In genomic region chr19:9071456-9072156, GRCm38 (mm10) we compare ENCODE assay signal across 8 mouse cellular contexts. TPM values are rescaled to one million over a fixed set of nuclear protein-coding genes. Genes with fewer than 3 reads are reported as not detected.
DNase-seq lines count a peak whose midpoint lies in the region; ATAC-seq and TF ChIP-seq lines count a peak whose summit lies in the region.

No protein-coding gene starts in this region.

- DNase-seq in limb, embryonic 11.5 days (ENCODE audit: low spot score) = no peak
- DNase-seq in limb, embryonic 10.5 days (ENCODE audit: low spot score) = no peak
- peak; percentile 8 for DNase-seq in cerebellum, adult 9-11 months
- DNase-seq in kidney, adult 8-10 months = peak; percentile 56
- DNase-seq in lung, adult 2 months = peak; percentile 65
- DNase-seq in right cerebral cortex, adult 2 months (ENCODE audit: low spot score in 2 of 2) = peak; percentile 22 to 23

- H3K27ac ChIP-seq in limb, embryonic 11.5 days (replicated peaks; ENCODE audit: low read depth, low read length) = 0 out of 2 replicates have a peak overlapping the region, but pooled peaks have one; percentile 14
- no peak overlapping the region; the same call in 1 of the 2 replicates for H3K27ac ChIP-seq in limb, embryonic 10.5 days
- H3K27ac ChIP-seq in heart, embryonic 11.5 days (ENCODE audit: low read depth, low read length) = peak overlapping the region; percentile 84

- H3K4me3 ChIP-seq in limb, embryonic 11.5 days (ENCODE audit: low read depth, low read length) = no peak overlapping the region
- H3K4me3 ChIP-seq in limb, embryonic 10.5 days = no peak overlapping the region
- H3K4me3 ChIP-seq in heart, embryonic 11.5 days (ENCODE audit: low read depth, low read length) = no peak overlapping the region
- no peak overlapping the region for H3K4me3 ChIP-seq in lung, adult 2 months (replicated peaks; ENCODE audit: extremely low read depth, low read depth, low read length)

- no peak overlapping the region for H3K9ac ChIP-seq in limb, embryonic 11.5 days (ENCODE audit: low read length)
- H3K9ac ChIP-seq in heart, embryonic 11.5 days (ENCODE audit: low read depth, low read length) = 0 out of 2 replicates have a peak overlapping the region, but pooled peaks have one; percentile 22

- TF ChIP-seq POLR2A in lung, adult 2 months (IDR thresholded peaks at IDR 0.05; ENCODE audit: borderline replicate concordance, extremely low read depth, low read depth, low read length) = 0 out of 2 replicates have a peak, but pooled peaks have one; percentile 15

- ATAC-seq in limb, embryonic 11.5 days (ENCODE audit: insufficient number of reproducible peaks, low FRiP score, low TSS enrichment, low read depth) = no peak
- peak; percentile 47; the same call in 1 of the 2 replicates for ATAC-seq in heart, embryonic 11.5 days (replicated peaks; ENCODE audit: insufficient number of reproducible peaks, low FRiP score, low TSS enrichment)
- no peak for ATAC-seq in CD4-positive, CD25-positive, alpha-beta regulatory T cell, adult 4 months

- H3K4me1 ChIP-seq in limb, embryonic 11.5 days (ENCODE audit: control insufficient read depth, insufficient read depth, low read length) = no peaks in the 10 kb centered on the region
- H3K4me1 ChIP-seq in limb, embryonic 10.5 days = peaks cover 6% of the 10 kb centered on the region; the same call in 1 of the 2 replicates
- H3K4me1 ChIP-seq in heart, embryonic 11.5 days (ENCODE audit: control insufficient read depth, insufficient read depth, low read length) = peaks cover 28% of the 10 kb centered on the region
- peaks cover 33% of the 10 kb centered on the region for H3K4me1 ChIP-seq in lung, adult 2 months (ENCODE audit: control insufficient read depth, insufficient read depth, low read length)

- no peak overlapping the region for H3K4me2 ChIP-seq in limb, embryonic 11.5 days (ENCODE audit: low read depth, severe bottlenecking)
- peak overlapping the region; percentile 8; the same call in 1 of the 2 replicates for H3K4me2 ChIP-seq in heart, embryonic 11.5 days

- H3K9me3 ChIP-seq in limb, embryonic 11.5 days (ENCODE audit: control insufficient read depth, low read length) = no peaks in the 10 kb centered on the region
- H3K9me3 ChIP-seq in limb, embryonic 10.5 days (replicated peaks) = no peaks in the 10 kb centered on the region
- no peaks in the 10 kb centered on the region for H3K9me3 ChIP-seq in heart, embryonic 11.5 days (replicated peaks; ENCODE audit: control insufficient read depth, low read length)

- no peaks in the 10 kb centered on the region for H3K36me3 ChIP-seq in limb, embryonic 11.5 days (ENCODE audit: control insufficient read depth, insufficient read depth, low read length)
- no peaks in the 10 kb centered on the region for H3K36me3 ChIP-seq in limb, embryonic 10.5 days
- no peaks in the 10 kb centered on the region for H3K36me3 ChIP-seq in heart, embryonic 11.5 days (ENCODE audit: control insufficient read depth, insufficient read depth, low read length)

- no peak for TF ChIP-seq CTCF in lung, adult 2 months (IDR thresholded peaks at IDR 0.05; ENCODE audit: insufficient read depth, low read length)

- 80% methylated on average over 7 of the region's 7 CpGs for WGBS in limb, embryonic 11.5 days
- 84% methylated on average over 7 of the region's 7 CpGs for WGBS in limb, embryonic 10.5 days
- 48% methylated on average over 7 of the region's 7 CpGs for WGBS in heart, embryonic 11.5 days (ENCODE audit: insufficient replicate concordance)
- 13% methylated on average over 7 of the region's 7 CpGs for WGBS in lung, adult 2 months

- H3K27me3 ChIP-seq in limb, embryonic 11.5 days (ENCODE audit: control insufficient read depth, insufficient read depth, low read length) = no peaks in the 10 kb centered on the region
- H3K27me3 ChIP-seq in limb, embryonic 10.5 days (ENCODE audit: low read depth, poor library complexity, severe bottlenecking) = no peaks in the 10 kb centered on the region
- H3K27me3 ChIP-seq in heart, embryonic 11.5 days (ENCODE audit: control insufficient read depth, insufficient read depth, low read length) = no peaks in the 10 kb centered on the region

RNA-seq across cellular contexts. Expression of gene Scgb1a1, which starts 16.2 kb away (rescaled TPM):
- polyA plus RNA-seq in limb, embryonic 11.5 days (2014; fragmentation: Nextera tagmentation; extraction: Ambion mirVana) = not detected in 2 replicates
- polyA plus RNA-seq in limb, embryonic 10.5 days (2016; fragmentation: Nextera tagmentation; extraction: Ambion mirVana) = not detected in 2 replicates
- not detected in 2 replicates for polyA plus RNA-seq in heart, embryonic 11.5 days (2014; fragmentation: Nextera tagmentation; extraction: Ambion mirVana)
- 138,577 and 142,361 TPM in 2 replicates for polyA plus RNA-seq in lung, adult 2 months (2012; rRNA removed)
- polyA plus RNA-seq in CD4-positive, CD25-positive, alpha-beta regulatory T cell, adult 4 months (2017; shearing (Covaris generic)) = not detected

Comparison
In these comparisons a context has a peak if more than half of its experiments do, and no peak if none do; other contexts are left out.
1. DNase-seq: peak in cerebellum, adult 9-11 months (single experiment), kidney, adult 8-10 months (2 of 2), lung, adult 2 months (single experiment) and right cerebral cortex, adult 2 months (2 of 2); none in limb, embryonic 11.5 days (single experiment) and limb, embryonic 10.5 days (single experiment).
2. RNA of gene Scgb1a1, which starts 16.2 kb away (polyA plus RNA-seq): 138,577 to 142,361 TPM in lung, adult 2 months; not detected in limb, embryonic 11.5 days, not detected in limb, embryonic 10.5 days, not detected in heart, embryonic 11.5 days and not detected in CD4-positive, CD25-positive, alpha-beta regulatory T cell, adult 4 months; every median in the first group is over 1,000 times any median in the second.